Mouse (Mus musculus) ES-Bruce4 (cell line): ENCODE results near the gene Wnt10a.
A peak's percentile ranks its signal among the peaks of the same experiment; 100 is the strongest.

Experiments used
- CTCF ChIP-seq: IDR thresholded peaks from one replicate; pipeline ENCODE4 v1.8.1; 2011; ENCODE audit warnings: low read depth, low read length
- EP300 ChIP-seq: IDR thresholded peaks from 2 replicates; pipeline ENCODE4 v1.6.1; 2011; ENCODE audit warnings: low read depth, low read length; ENCODE audit not compliant: insufficient read depth

DNA sequence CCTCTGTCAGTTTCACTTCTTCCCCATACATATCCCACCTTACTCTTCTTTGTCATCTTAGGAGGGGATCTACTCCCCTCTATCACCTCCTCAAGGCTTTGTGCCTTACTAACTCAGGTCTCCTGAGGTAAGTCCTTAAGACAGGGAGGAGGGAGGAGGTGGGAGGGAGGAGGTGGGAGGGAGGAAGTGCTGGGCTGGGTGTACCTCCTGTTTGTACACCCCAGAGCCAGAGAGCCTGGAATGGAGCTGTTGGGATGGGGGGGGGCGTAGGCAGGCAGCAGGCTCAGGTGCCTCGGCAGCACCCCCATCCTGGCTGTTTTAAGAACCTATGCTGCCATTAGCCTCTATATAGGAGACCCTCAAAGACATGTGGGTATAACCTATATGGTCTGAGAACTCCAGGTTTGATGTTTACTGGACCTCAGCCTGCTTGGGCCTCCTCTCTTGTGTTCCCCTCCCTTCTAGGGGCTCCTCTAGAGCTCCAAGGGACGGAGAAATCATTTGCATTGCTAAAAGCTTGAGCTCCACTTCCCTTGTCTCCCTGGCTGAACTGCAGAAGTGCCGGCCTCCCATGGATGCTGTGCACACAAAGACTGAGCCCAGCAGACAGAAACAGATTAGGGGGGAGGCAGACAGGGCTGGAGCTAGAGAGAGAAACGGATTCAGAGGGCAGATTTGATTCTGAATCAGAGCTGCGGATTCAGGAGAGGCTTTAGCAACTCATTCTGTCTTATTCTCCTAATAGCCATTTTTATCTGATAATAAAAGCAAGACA lies 59.9 kb downstream of the Wnt10a start:
- no peak for TF ChIP-seq CTCF
- TF ChIP-seq EP300: peak; percentile 76
